26 mouse cellular contexts compared by ENCODE assay signal in the genomic region with DNA sequence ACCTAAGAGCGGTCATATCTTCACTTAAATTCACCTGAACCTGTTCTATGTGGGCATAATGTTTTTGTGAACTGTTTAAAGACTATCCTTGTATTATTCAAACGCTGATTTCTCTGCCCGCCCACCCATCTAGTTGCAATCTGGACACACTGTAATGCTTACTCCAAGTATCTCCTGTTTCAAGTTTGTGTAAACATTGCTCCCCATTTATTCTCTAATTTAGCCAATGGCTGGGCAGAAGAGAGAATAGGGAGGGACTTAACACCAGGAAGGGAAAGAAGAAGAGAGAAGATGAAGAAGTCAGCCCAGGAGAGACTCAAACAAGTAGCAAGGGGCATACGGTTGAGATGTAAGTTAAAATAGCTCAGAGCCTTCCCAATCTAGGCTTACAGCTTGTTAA. TPM values are rescaled to one million over a fixed set of nuclear protein-coding genes. Genes with fewer than 3 reads are reported as not detected.
DNase-seq lines count a peak whose midpoint lies in the region; ATAC-seq and TF ChIP-seq lines count a peak whose summit lies in the region.
"Had no signal": no experiment of that assay in that cellular context is flagged by ENCODE, and none has a peak within 500 bp of the region (broad histone marks: within the 10 kb centered on the region; RNA-seq: fewer than 3 reads in every experiment).

No protein-coding gene starts in this region.

- TF ChIP-seq CTCF in kidney, postnatal 0 days (IDR thresholded peaks at IDR 0.05; ENCODE audit: low read depth), result no peak
- no peak for TF ChIP-seq CTCF in small intestine, adult 2 months (IDR thresholded peaks at IDR 0.05; ENCODE audit: extremely low read depth, insufficient read length, insufficient replicate concordance, low read depth, low read length)

- H3K4me3 ChIP-seq in hindbrain, embryonic 10.5 days, result no peak overlapping the region
- H3K4me3 ChIP-seq in hindbrain, embryonic 12.5 days, result no peak overlapping the region
- H3K4me3 ChIP-seq in kidney, postnatal 0 days (replicated peaks; ENCODE audit: low read depth, low read length), result no peak overlapping the region
- no peak overlapping the region for H3K4me3 ChIP-seq in small intestine, adult 2 months (ENCODE audit: low read depth, low read length)
- H3K4me3 ChIP-seq: embryonic facial prominence, embryonic 10.5 days; embryonic facial prominence, embryonic 15.5 days; heart, embryonic 10.5 days; heart, embryonic 15.5 days; limb, embryonic 12.5 days; liver, embryonic 15.5 days; midbrain, embryonic 10.5 days; neural tube, embryonic 13.5 days had no signal

- ATAC-seq in hindbrain, embryonic 12.5 days (ENCODE audit: low FRiP score), result no peak
- ATAC-seq in kidney, postnatal 0 days (replicated peaks; ENCODE audit: low FRiP score, low read depth), result no peak
- ATAC-seq: forebrain, embryonic 14.5 days had no signal

- intact Hi-C loops in heart, postnatal 25 days (cut with DNase I), result no loop called here

- DNase-seq in hindbrain, embryonic 10.5 days (ENCODE audit: low spot score), result no peak
- peak; percentile 57 for DNase-seq in kidney, postnatal 0 days (ENCODE audit: low spot score)
- no peak for DNase-seq in kidney, postnatal 10 days
- DNase-seq in A20 (ENCODE audit: low read depth, low spot score), result peak; percentile 76
- no peak for DNase-seq in heart, postnatal 25 days (ENCODE audit: low spot score)
- DNase-seq: adrenal gland, postnatal 10 days; cerebellum, adult 8-10 months; cerebellum, postnatal 25 days; gastrocnemius, postnatal 25 days; heart, postnatal 36 days; kidney, adult 9 months; lung, postnatal 10 days; thymus, postnatal 4 days had no signal

- H3K36me3 ChIP-seq in hindbrain, embryonic 10.5 days, result no peaks in the 10 kb centered on the region
- H3K36me3 ChIP-seq in hindbrain, embryonic 12.5 days, result no peaks in the 10 kb centered on the region
- H3K36me3 ChIP-seq in kidney, postnatal 0 days (ENCODE audit: insufficient read depth, low read length), result no peaks in the 10 kb centered on the region
- H3K36me3 ChIP-seq in small intestine, adult 2 months (ENCODE audit: control insufficient read depth, insufficient read depth, low read length), result no peaks in the 10 kb centered on the region
- H3K36me3 ChIP-seq: embryonic facial prominence, embryonic 10.5 days; embryonic facial prominence, embryonic 15.5 days; heart, embryonic 15.5 days; liver, embryonic 15.5 days; midbrain, embryonic 10.5 days; neural tube, embryonic 13.5 days had no signal

- no peak overlapping the region for H3K4me2 ChIP-seq in hindbrain, embryonic 12.5 days (replicated peaks)
- peak overlapping the region; percentile 36; the same call in 1 of the 2 replicates for H3K4me2 ChIP-seq in kidney, postnatal 0 days (ENCODE audit: low read length)
- H3K4me2 ChIP-seq: embryonic facial prominence, embryonic 15.5 days; heart, embryonic 15.5 days; hindbrain, embryonic 14.5 days; liver, embryonic 15.5 days; neural tube, embryonic 13.5 days had no signal

- peaks cover 9% of the 10 kb centered on the region for H3K4me1 ChIP-seq in hindbrain, embryonic 10.5 days (replicated peaks)
- no peaks in the 10 kb centered on the region; the same call in 1 of the 2 replicates for H3K4me1 ChIP-seq in hindbrain, embryonic 12.5 days
- H3K4me1 ChIP-seq in kidney, postnatal 0 days (replicated peaks; ENCODE audit: insufficient read depth, low read length), result peaks cover 41% of the 10 kb centered on the region
- H3K4me1 ChIP-seq in small intestine, adult 2 months (ENCODE audit: control insufficient read depth, insufficient read depth, insufficient read length, low read length), result peaks cover 44% of the 10 kb centered on the region

- no peaks in the 10 kb centered on the region for H3K27me3 ChIP-seq in hindbrain, embryonic 10.5 days (ENCODE audit: insufficient read depth, poor library complexity, severe bottlenecking)
- no peaks in the 10 kb centered on the region for H3K27me3 ChIP-seq in hindbrain, embryonic 12.5 days
- H3K27me3 ChIP-seq in kidney, postnatal 0 days (ENCODE audit: insufficient read depth, low read length), result no peaks in the 10 kb centered on the region
- no peaks in the 10 kb centered on the region for H3K27me3 ChIP-seq in small intestine, adult 2 months (ENCODE audit: control insufficient read depth, insufficient read depth, low read length)
- H3K27me3 ChIP-seq: embryonic facial prominence, embryonic 15.5 days; heart, embryonic 15.5 days; limb, embryonic 12.5 days; liver, embryonic 15.5 days; neural tube, embryonic 13.5 days; Patski had no signal

- H3K9ac ChIP-seq in hindbrain, embryonic 12.5 days, result no peak overlapping the region
- H3K9ac ChIP-seq in kidney, postnatal 0 days (ENCODE audit: low read depth, low read length), result no peak overlapping the region
- H3K9ac ChIP-seq: embryonic facial prominence, embryonic 15.5 days; heart, embryonic 15.5 days; hindbrain, embryonic 14.5 days; limb, embryonic 12.5 days; liver, embryonic 15.5 days; neural tube, embryonic 13.5 days had no signal

- 89% methylated on average over 4 of the region's 4 CpGs for WGBS in hindbrain, embryonic 10.5 days
- WGBS in hindbrain, embryonic 12.5 days, result 87% methylated on average over 4 of the region's 4 CpGs
- 57% methylated on average over 4 of the region's 4 CpGs for WGBS in kidney, postnatal 0 days
- whole genome bisulfite sequencing in small intestine, adult 2 months, result 31% methylated on average over 4 of the region's 4 CpGs

- TF ChIP-seq POLR2A in small intestine, adult 2 months (IDR thresholded peaks at IDR 0.05; ENCODE audit: low read depth, low read length), result no peak

- peak overlapping the region; percentile 57; the same call in 1 of the 2 replicates for H3K27ac ChIP-seq in hindbrain, embryonic 10.5 days
- H3K27ac ChIP-seq in hindbrain, embryonic 12.5 days, result no peak overlapping the region
- H3K27ac ChIP-seq in kidney, postnatal 0 days, result peak overlapping the region; percentile 62
- H3K27ac ChIP-seq in small intestine, adult 2 months (ENCODE audit: insufficient read depth, low read depth, low read length), result peak overlapping the region; percentile 78
- H3K27ac ChIP-seq: embryonic facial prominence, embryonic 10.5 days; embryonic facial prominence, embryonic 15.5 days; heart, embryonic 10.5 days; heart, embryonic 15.5 days; hindbrain, embryonic 14.5 days; limb, embryonic 12.5 days; liver, embryonic 15.5 days had no signal

- H3K9me3 ChIP-seq in hindbrain, embryonic 10.5 days, result no peaks in the 10 kb centered on the region
- H3K9me3 ChIP-seq in hindbrain, embryonic 12.5 days (replicated peaks), result no peaks in the 10 kb centered on the region
- no peaks in the 10 kb centered on the region for H3K9me3 ChIP-seq in kidney, postnatal 0 days (replicated peaks; ENCODE audit: low read length)
- H3K9me3 ChIP-seq: embryonic facial prominence, embryonic 10.5 days; embryonic facial prominence, embryonic 15.5 days; heart, embryonic 10.5 days; heart, embryonic 15.5 days; limb, embryonic 12.5 days; liver, embryonic 15.5 days; midbrain, embryonic 10.5 days; neural tube, embryonic 13.5 days had no signal

RNA-seq across cellular contexts. Expression of a gene that starts 31.0 kb away (rescaled TPM):
- 6.8 and 8.2 TPM in 2 replicates for polyA plus RNA-seq in hindbrain, embryonic 10.5 days (2016; fragmentation: Nextera tagmentation; extraction: Ambion mirVana)
- polyA plus RNA-seq in hindbrain, embryonic 12.5 days (2016; fragmentation: Nextera tagmentation; extraction: Ambion mirVana), result 13.3 and 23.4 TPM in 2 replicates
- polyA plus RNA-seq in kidney, postnatal 0 days (2015; fragmentation: Nextera tagmentation; extraction: Ambion mirVana), result 16.1 and 16.3 TPM in 2 replicates
- 3.5 and 6.1 TPM in 2 replicates for polyA plus RNA-seq in small intestine, adult 2 months (2012; rRNA removed)
- total RNA-seq in heart, postnatal 25 days (2021), result 10 to 100 TPM; 16.8 to 17.9 TPM

Comparison
In these comparisons a context has a peak if more than half of its experiments do, and no peak if none do; other contexts are left out.
1. DNase-seq: peak in kidney, postnatal 0 days (single experiment) and A20 (single experiment); none in hindbrain, embryonic 10.5 days (single experiment), kidney, postnatal 10 days (single experiment) and heart, postnatal 25 days (single experiment).